Mouse (Mus musculus) olfactory bulb, adult 2 months (tissue): ENCODE measurements at regions not wholly inside any gene's neighbourhood (a gene's known extent, or its start where the extent isn't known, plus 50 kb on each side); places are given as distances from the start of the nearest gene placed in this dataset.

ENCODE experiments used
- CTCF ChIP-seq: fragments of 200-500 bp; IDR thresholded peaks from 2 replicates; pipeline ENCODE4 v1.5.1; 2012; ENCODE audit warnings: low read depth, mild to moderate bottlenecking, low read length, moderate library complexity; ENCODE audit not compliant: insufficient read depth
- POLR2A ChIP-seq: fragments of 200-500 bp; IDR thresholded peaks from 2 replicates; pipeline ENCODE4 v1.6.1; 2012; ENCODE audit warnings: mild to moderate bottlenecking, low read depth, low read length, moderate library complexity; ENCODE audit not compliant: insufficient read depth

DNA sequence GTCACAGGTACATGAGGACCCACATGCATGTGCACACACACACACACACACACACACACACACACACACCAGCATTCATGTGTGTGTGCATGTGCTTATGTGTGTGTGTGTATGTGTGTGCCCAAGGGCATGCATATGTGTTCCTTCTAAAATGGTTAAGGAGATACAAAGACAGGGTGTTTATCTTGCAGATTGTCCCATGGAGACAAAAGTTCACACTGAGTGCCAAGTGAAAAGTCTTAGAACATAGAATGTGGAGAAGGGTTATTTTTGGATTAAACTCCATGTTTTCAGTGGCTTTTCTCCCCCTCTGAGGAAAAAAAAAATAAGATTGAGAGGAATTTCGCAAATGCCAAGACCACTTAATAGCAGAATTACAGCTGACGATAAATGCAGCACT is 609.9 kb downstream of the Lmo4 start:
- no peak for TF ChIP-seq POLR2A
- TF ChIP-seq CTCF = no peak
